Mouse (Mus musculus) liver, embryonic 16.5 days (tissue): Measurements from ENCODE around the gene Zfp112. TPM values are rescaled to one million over a fixed set of nuclear protein-coding genes. Genes with fewer than 3 reads are reported as not detected.
"Not testable (repeated sequence)": the region's sequence is repeated elsewhere in the genome, so short reads cannot be mapped to it uniquely, and the experiment has no call there.

ENCODE experiments used
- ATAC-seq: fragments of 200-750 bp; cut with Nextera tagmentation; 2 replicates; pipeline ENCODE4 v1.8.0; 2017; ENCODE audit warnings: low read depth, mild to moderate bottlenecking, moderate number of reproducible peaks, moderate library complexity
- H3K27ac ChIP-seq: fragments of 300-500 bp; sonication (generic); 2 replicates; pipeline ENCODE4 v1.5.1; 2014; ENCODE audit warnings: mild to moderate bottlenecking, low read length
- H3K27me3 ChIP-seq: fragments of 300-500 bp; sonication (generic); 2 replicates; pipeline ENCODE4 v1.6.1; 2014; ENCODE audit warnings: low read depth, low read length, mixed read lengths; ENCODE audit not compliant: control insufficient read depth, insufficient read depth
- H3K36me3 ChIP-seq: fragments of 300-500 bp; sonication (generic); 2 replicates; pipeline ENCODE4 v1.6.1; 2014; ENCODE audit warnings: mild to moderate bottlenecking; ENCODE audit not compliant: control insufficient read depth, insufficient read depth
- H3K4me1 ChIP-seq: fragments of 300-500 bp; sonication (generic); 2 replicates; pipeline ENCODE4 v1.6.1; 2014; ENCODE audit warnings: low read depth, low read length, mixed read lengths; ENCODE audit not compliant: control insufficient read depth
- H3K4me2 ChIP-seq: fragments of 300-500 bp; sonication (generic); 2 replicates; pipeline ENCODE4 v1.6.1; 2014; ENCODE audit warnings: low read depth, low read length, mixed read lengths
- H3K4me3 ChIP-seq: fragments of 300-500 bp; sonication (generic); 2 replicates; pipeline ENCODE4 v1.5.1; 2014; ENCODE audit warnings: low read depth, mild to moderate bottlenecking, low read length
- H3K9ac ChIP-seq: fragments of 300-500 bp; sonication (generic); 2 replicates; pipeline ENCODE4 v1.6.1; 2014; ENCODE audit warnings: low read depth, low read length
- H3K9me3 ChIP-seq: fragments of 300-500 bp; sonication (generic); replicated peaks from 2 replicates; pipeline ENCODE4 v1.6.1; 2016; ENCODE audit warnings: low read length; ENCODE audit not compliant: control insufficient read depth
- WGBS: fragments of 180-500 bp; shearing (Covaris S2); extraction: QIAGEN DNeasy Blood & Tissue Kit; methylation state at CpG from one replicate; pipeline ENCODE4 v1.1.7; 2014; ENCODE audit not compliant: insufficient replicate concordance; 5-methylcytosine and 5-hydroxymethylcytosine counted together
- polyA plus RNA-seq: library from polyadenylated mRNA; unstranded; fragments of >200 nt; fragmentation: Nextera tagmentation; extraction: Ambion mirVana; gene quantifications from 2 replicates; pipeline ENCODE4 v1.2.1, GENCODE M21; 2015

Zfp112 gene
- polyA plus RNA-seq = 0.57 and 0.58 TPM in 2 replicates

DNA sequence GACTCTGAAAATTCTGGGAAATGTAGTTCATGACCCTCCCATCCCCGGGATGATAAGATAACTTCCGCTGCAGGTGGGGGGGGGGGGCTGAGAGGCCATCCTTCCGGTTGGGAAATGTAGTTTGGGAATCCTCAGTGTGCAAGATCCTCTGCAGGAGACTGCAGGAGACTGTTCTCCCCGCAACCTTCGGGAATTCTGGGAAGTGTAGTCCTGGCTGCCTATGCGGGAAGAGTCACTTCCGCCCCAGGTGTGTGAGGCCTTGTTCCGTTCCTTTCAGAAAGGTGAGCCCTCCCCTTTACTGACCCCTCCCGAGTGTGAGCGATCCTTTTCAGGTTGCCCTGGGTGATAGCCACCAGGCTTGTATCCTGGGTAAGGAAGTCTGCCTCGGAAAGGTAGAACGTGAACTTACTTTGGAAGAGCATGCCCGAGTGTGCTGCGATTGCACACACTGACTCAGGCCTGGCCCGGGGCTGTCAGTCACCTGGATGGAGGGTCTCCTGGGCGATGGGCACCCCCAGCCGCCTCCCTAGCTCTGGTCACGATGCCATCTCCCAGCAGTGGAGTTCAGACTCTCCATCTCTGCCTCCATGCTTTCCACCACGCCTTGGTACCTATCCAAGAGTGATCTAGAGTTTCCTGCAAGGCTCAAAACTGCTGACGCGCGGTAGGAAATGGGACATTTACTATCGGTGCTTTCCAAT is at the start of gene Zfp112:
TSS of gene Zfp112 (plus strand) at position 159 of the 701 bp plus-strand sequence.
- H3K4me2 ChIP-seq = peak within 1 kb of the TSS; percentile 51
- WGBS = 5% methylated on average over 23 of the region's 23 CpGs
- peaks cover 7% of the 10 kb centered on the region for H3K4me1 ChIP-seq
- no peaks in the 10 kb centered on the region for H3K27me3 ChIP-seq
- peaks cover 4% of the 10 kb centered on the region; the same call in 1 of the 2 replicates for H3K9me3 ChIP-seq
- peak; percentile 94 for ATAC-seq
- peaks cover 6% of the 10 kb centered on the region for H3K36me3 ChIP-seq
- peak within 1 kb of the TSS; percentile 33 for H3K9ac ChIP-seq
- peak within 1 kb of the TSS; percentile 58 for H3K4me3 ChIP-seq
- H3K27ac ChIP-seq = peak within 1 kb of the TSS; percentile 16

DNA sequence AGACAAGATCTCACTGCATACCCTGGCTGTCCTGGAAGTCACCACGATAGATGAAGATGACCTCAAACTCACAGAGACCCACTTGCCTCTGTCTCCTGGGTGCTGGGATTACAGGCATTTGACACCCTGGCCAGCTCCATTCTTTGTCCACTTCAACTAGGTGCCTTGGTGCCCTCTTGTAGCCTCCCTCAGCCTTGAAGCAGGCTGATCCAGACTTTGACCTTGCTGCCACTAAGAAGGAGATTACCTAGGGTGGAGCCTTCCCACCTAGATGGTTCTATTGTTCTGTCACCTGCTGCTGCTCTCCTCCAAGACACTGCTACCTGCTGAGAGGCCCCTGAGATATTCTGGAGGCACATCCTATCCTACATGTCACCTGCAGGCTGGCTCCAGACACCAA is 37.7 kb upstream of the Zfp112 start:
- not testable (repeated sequence) for H3K4me1 ChIP-seq, H3K27me3 ChIP-seq, H3K36me3 ChIP-seq, H3K4me3 ChIP-seq, H3K27ac ChIP-seq, H3K9ac ChIP-seq, H3K4me2 ChIP-seq, H3K9me3 ChIP-seq, ATAC-seq
- 21% methylated on average over 1 of the region's 1 CpGs for WGBS

DNA sequence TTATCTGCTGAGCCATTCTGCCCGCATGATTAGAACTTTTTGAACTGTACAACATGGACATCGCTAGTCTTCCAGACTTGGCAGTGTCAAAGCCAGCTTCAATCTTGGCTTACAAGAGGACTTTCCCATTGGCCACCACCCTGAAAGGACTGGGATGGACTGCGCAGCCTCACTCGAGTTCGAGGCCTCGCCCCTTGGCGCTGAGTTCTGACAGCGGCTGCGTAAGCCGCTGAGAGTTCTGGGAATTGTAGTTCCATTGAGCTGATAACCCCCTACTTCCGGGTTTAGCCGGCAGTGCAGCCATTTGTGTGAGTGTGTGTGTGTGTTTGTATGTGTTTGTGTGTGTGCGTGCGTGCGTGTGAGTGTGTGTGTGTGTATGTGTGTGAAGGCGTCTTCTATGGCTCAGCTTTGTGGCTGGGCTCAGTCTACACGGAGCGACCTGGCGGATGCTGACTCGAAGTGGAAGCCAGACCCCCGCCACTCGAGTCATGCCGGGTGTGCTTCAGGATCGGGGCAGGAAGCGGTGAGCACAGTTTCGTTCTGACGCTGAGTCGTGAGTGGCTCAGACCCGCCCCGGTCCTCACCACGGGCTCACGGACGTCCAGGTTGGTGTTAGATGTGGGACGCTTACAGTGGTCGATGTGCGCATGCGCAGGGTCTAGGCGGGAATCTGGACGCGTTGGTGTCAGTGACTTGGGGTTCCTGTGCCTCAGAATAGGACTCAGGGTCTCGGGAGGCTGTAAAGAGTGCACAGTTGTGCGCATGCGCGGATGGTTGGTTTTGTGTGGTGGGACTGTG is 30.3 kb upstream of the Zfp112 start, which contains the start of gene Zfp180:
TSS of gene Zfp180 (plus strand) at position 291 of the 798 bp plus-strand sequence.
- H3K9ac ChIP-seq = peak within 1 kb of the TSS; percentile 76
- peak within 1 kb of the TSS; percentile 81 for H3K4me2 ChIP-seq
- peaks cover under 1% of the 10 kb centered on the region for H3K36me3 ChIP-seq
- peak within 1 kb of the TSS; percentile 76 for H3K4me3 ChIP-seq
- H3K27ac ChIP-seq = peak within 1 kb of the TSS; percentile 92
- peak; percentile 98 for ATAC-seq
- WGBS = 12% methylated on average over 44 of the region's 44 CpGs
- H3K9me3 ChIP-seq = no peaks in the 10 kb centered on the region
- no peaks in the 10 kb centered on the region for H3K27me3 ChIP-seq
- peaks cover 23% of the 10 kb centered on the region for H3K4me1 ChIP-seq

DNA sequence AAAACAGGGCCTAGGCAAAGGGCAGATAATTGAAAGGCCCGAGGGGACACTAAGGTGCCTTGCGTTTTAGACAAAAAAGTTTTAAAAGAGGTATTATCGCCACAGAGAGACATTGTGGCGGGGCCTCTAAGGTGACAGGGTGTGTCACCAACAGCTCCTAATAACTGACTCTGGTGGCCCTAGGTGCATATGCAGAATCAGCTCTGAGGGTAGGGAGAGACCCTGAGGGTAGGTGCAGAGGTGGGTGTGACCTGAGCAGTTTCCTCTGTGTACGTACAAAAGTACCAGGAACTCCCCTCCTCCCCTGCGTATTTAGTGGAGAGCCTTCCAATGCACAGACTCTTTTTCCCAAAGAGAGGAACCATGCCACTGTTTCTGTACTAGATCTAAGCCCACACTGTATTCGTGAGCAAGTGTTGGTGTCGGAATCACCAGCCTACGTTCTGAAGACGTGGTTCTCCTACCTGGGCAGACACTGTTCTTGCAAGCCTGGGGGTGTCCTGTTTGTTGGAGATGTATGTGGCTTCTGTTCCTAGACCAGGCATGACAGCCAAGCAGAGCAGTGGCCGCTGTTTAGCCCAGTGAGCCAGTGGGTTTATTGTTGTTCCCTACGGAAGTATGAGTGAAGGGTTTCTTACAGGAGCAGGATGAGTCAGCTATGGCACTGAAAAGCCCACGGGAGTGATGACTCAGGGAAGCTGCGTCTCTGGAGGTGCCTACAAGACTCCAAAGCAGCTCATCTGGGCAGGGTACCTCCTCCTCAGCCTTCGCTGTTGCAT is 29.5 kb upstream of the Zfp112 start:
- Histone ChIP-seq H3K9me3 (no peaks in the 10 kb centered on the region), H3K36me3 (peaks cover 9% of the 10 kb centered on the region), H3K4me1 (peaks cover 23% of the 10 kb centered on the region), H3K4me3 (peak overlapping the region; percentile 76), H3K27ac (peak overlapping the region; percentile 92), H3K4me2 (peak overlapping the region; percentile 81), H3K27me3 (no peaks in the 10 kb centered on the region), H3K9ac (peak overlapping the region; percentile 76)
- peak; percentile 28 for ATAC-seq
- WGBS = 28% methylated on average over 15 of the region's 15 CpGs

DNA sequence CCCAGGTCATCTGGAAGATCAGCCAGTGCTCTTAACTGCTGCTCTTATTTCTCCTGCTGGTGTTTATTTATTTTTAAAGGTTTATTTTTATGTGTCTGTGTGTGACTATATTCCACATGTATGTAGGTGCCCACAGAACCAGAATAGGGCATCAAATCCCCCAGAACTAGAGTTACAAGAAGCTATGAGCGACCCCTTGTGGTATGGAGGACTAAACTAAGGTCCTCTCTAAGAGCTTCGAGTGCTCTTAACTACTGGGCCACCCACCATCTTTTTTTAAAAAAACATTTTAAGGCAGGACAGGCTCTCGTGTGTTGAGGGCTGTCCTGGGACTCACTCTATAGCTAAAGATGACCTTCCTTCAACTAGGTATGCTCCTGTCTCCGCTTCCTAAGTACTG is 25.2 kb upstream of the Zfp112 start:
- no peak overlapping the region for H3K9ac ChIP-seq
- ATAC-seq = no peak
- WGBS = 86% methylated on average over 4 of the region's 4 CpGs

DNA sequence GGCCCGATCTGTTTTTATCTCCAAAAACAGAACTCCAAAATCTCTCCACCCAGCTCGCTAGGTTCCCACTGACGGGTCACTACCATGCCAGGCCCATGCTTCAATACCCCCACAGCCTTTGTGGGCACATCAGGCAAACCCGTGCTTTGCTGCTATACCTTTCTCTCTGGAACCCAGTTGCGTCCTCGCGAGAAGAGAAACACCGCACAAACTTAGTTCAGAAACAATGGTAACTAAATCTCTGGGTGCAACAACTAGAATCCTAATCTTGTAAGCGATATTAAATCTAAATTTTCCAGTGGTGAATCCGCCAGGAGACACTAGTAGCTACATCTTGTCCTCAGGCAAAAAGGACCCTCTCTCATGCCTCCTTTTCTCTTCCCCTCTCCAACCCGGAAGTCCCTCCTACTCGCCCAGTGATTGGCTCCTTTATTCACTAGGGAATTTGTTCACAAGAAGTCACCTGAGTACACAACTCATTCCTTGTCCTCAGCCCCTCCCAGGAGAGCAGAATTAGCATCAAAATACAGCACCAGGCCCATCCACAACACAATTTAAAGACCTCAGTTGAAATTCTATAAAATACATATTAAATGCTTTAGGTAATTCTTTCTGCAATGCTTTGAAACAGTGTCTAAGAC is 24.5 kb upstream of the Zfp112 start:
- 84% methylated on average over 12 of the region's 12 CpGs for WGBS
- H3K4me2 ChIP-seq = no peak overlapping the region
- no peaks in the 10 kb centered on the region for H3K27me3 ChIP-seq
- no peak for ATAC-seq
- H3K9ac ChIP-seq = no peak overlapping the region
- no peaks in the 10 kb centered on the region for H3K9me3 ChIP-seq
- H3K4me1 ChIP-seq = peaks cover 15% of the 10 kb centered on the region
- no peak overlapping the region for H3K4me3 ChIP-seq
- H3K27ac ChIP-seq = no peak overlapping the region
- peaks cover 16% of the 10 kb centered on the region for H3K36me3 ChIP-seq

More for the DNA sequence above, 25.2 kb upstream of the Zfp112 start:
- no peak overlapping the region for H3K4me2 ChIP-seq
- H3K9me3 ChIP-seq = no peaks in the 10 kb centered on the region
- H3K27ac ChIP-seq = no peak overlapping the region
- no peaks in the 10 kb centered on the region for H3K27me3 ChIP-seq
- H3K4me3 ChIP-seq = no peak overlapping the region
- peaks cover 16% of the 10 kb centered on the region for H3K36me3 ChIP-seq
- peaks cover 18% of the 10 kb centered on the region for H3K4me1 ChIP-seq

DNA sequence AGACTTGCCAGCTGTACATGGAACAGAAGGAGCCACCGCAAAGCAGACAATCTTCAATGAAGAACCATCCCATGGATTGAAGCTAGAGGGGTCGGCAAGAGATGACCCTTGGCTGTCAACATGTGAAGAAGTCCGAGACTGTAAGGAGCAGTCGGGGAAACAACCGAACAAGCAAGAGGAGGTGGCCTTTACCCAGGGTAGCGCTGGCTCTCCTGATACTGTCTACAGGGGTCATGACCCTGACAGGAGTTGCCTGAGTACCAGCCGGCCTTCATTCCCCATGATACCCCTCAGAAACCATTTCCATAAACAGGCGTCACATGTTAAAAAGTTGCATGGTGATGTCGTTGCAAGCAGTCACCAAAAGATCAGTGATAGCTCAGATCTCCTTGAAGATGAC is 7.7 kb upstream of the Zfp112 start:
- peaks cover 83% of the 10 kb centered on the region for H3K36me3 ChIP-seq
- WGBS = 85% methylated on average over 9 of the region's 9 CpGs
- no peak overlapping the region for H3K27ac ChIP-seq
- H3K4me2 ChIP-seq = no peak overlapping the region
- H3K27me3 ChIP-seq = no peaks in the 10 kb centered on the region
- no peak overlapping the region for H3K4me3 ChIP-seq
- H3K4me1 ChIP-seq = no peaks in the 10 kb centered on the region
- H3K9ac ChIP-seq = no peak overlapping the region
- ATAC-seq = no peak
- peaks cover 55% of the 10 kb centered on the region for H3K9me3 ChIP-seq

DNA sequence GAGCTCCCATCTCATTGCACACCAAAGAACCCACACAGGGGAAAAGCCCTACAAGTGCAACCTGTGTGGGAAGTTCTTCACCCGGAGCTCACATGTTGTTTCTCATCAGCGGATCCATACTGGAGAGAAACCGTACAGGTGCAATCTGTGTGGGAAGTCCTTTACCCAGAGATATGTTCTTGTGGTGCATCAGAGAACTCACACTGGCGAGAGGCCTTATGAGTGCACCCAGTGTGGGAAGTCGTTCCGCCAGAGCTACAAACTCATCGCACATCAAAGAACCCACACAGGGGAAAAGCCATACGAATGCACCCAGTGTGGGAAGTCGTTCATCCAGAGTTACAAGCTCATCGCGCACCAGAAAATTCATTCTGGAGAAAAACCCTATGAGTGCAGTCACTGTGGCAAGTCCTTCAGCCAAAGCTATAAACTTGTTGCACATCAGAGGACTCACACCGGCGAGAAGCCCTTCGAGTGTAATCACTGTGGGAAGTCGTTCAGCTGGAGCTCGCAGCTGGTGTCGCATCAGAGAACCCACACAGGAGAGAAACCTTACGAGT is 6.9 kb upstream of the Zfp112 start:
- H3K27ac ChIP-seq = no peak overlapping the region
- no peaks in the 10 kb centered on the region for H3K4me1 ChIP-seq
- no peak for ATAC-seq
- no peak overlapping the region for H3K4me2 ChIP-seq
- no peak overlapping the region for H3K9ac ChIP-seq
- no peaks in the 10 kb centered on the region for H3K27me3 ChIP-seq
- no peak overlapping the region for H3K4me3 ChIP-seq
- peaks cover 55% of the 10 kb centered on the region for H3K9me3 ChIP-seq
- WGBS = 87% methylated on average over 18 of the region's 18 CpGs
- peaks cover 76% of the 10 kb centered on the region for H3K36me3 ChIP-seq
